Mouse (Mus musculus): ENCODE results near the gene Serpina1b. TPM values are rescaled to one million over a fixed set of nuclear protein-coding genes. Genes with fewer than 3 reads are reported as not detected.
"Not testable (repeated sequence)": the region's sequence is repeated elsewhere in the genome, so short reads cannot be mapped to it uniquely, and the experiment has no call there.

Serpina1b gene
- polyA plus RNA-seq (2015; fragmentation: Nextera tagmentation; extraction: Ambion mirVana) = 1.8 and 15.4 TPM in 2 replicates

- not testable (repeated sequence) for H3K4me3 ChIP-seq (ENCODE audit: low read length); H3K4me1 ChIP-seq (replicated peaks; ENCODE audit: control insufficient read depth, insufficient read depth, low read length); H3K27me3 ChIP-seq (ENCODE audit: control insufficient read depth, insufficient read depth, low read depth, low read length); H3K9me3 ChIP-seq (ENCODE audit: control insufficient read depth, low read length); H3K27ac ChIP-seq (ENCODE audit: low read length); H3K36me3 ChIP-seq (ENCODE audit: control insufficient read depth, insufficient read depth, low read length); ATAC-seq (ENCODE audit: low read depth); H3K9ac ChIP-seq (ENCODE audit: low read length); H3K4me2 ChIP-seq (ENCODE audit: low read depth, low read length)
- 77% methylated on average over 4 of the region's 4 CpGs for WGBS
Measured at GRCm38 (mm10) chr12:103830273-103830672, at the start of gene Serpina1b. Gene Serpina1b (minus strand): TSS chr12:103830373.

- not testable (repeated sequence) for ATAC-seq (ENCODE audit: low read depth); H3K4me3 ChIP-seq (ENCODE audit: low read length); H3K4me1 ChIP-seq (replicated peaks; ENCODE audit: control insufficient read depth, insufficient read depth, low read length); H3K27ac ChIP-seq (ENCODE audit: low read length); H3K4me2 ChIP-seq (ENCODE audit: low read depth, low read length); H3K36me3 ChIP-seq (ENCODE audit: control insufficient read depth, insufficient read depth, low read length); H3K9ac ChIP-seq (ENCODE audit: low read length); H3K27me3 ChIP-seq (ENCODE audit: control insufficient read depth, insufficient read depth, low read depth, low read length); H3K9me3 ChIP-seq (ENCODE audit: control insufficient read depth, low read length)
- WGBS = 77% methylated on average over 1 of the region's 1 CpGs
Measured at GRCm38 (mm10) chr12:103866873-103867272, 36.7 kb upstream of the Serpina1b start.

DNA sequence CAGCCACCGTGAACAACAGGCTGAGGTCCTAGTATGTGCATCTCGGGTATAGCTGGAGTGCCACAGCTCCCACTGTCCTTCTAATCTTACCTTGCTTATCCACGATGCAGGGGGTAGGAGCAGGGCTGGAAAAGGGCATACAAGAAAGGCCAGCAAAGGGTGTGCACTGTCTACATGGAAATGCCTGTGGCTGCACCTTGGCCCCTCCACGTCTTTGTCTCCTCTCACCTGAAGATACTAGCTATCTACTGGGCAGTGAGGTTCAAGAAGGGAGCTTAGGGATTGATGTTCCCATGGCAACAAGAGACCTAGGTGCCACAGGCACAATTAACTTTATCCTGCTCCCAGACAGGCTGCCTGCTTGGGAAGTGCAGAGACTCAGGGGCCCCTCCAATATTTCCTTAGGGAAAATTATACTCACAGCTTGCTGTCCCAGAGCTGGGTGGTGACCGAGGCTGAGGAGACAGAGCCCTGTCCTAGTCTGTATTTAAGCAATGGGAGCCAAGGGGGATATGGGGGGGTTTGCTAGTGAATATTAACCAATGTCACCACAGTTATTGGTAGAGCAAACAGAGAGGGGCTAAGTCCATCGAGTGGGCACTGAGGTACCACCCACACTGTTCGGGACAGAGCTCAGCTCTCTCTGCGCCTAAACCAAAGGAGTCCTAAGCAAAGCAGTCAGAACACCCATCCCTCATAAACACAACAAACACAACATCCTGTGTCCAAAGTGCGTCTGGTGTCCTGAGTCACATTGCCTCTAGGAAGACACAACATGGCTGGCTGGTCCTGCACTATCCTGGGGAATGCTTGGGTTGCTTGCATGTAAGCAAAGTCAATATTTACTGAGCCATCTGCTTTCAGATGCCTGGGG lies 33.2 kb upstream of the Serpina1b start, which contains the start of gene Serpina1a:
Serpina1a (minus strand) TSS at position 462 of the 874 bp plus-strand sequence.
- H3K4me3 ChIP-seq (ENCODE audit: low read length); H3K4me1 ChIP-seq (replicated peaks; ENCODE audit: control insufficient read depth, insufficient read depth, low read length); H3K36me3 ChIP-seq (ENCODE audit: control insufficient read depth, insufficient read depth, low read length); H3K27ac ChIP-seq (ENCODE audit: low read length); H3K9ac ChIP-seq (ENCODE audit: low read length); H3K9me3 ChIP-seq (ENCODE audit: control insufficient read depth, low read length); H3K27me3 ChIP-seq (ENCODE audit: control insufficient read depth, insufficient read depth, low read depth, low read length); H3K4me2 ChIP-seq (ENCODE audit: low read depth, low read length); ATAC-seq (ENCODE audit: low read depth): not testable (repeated sequence)
- 67% methylated on average over 9 of the region's 9 CpGs for WGBS

DNA sequence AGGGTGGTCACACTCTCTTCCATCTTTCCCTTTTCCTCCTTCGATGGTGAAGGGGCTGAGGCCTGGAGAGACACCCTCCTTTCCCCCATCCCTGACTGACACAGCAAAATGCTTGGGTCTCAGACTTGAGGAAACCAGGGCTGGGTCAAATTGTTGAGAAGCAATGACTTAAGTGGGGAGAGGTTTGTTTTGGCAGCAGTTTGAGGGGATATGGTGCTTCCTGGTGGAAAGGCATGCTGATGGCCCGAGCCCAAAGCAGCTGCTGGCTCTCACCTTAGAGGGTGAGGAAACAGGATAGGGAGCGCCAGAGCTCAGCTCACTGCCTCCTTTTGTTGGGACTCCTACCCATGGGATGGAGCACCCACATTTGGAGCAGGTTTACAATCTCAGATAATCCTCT lies 30.8 kb upstream of the Serpina1b start:
- H3K36me3 ChIP-seq (ENCODE audit: control insufficient read depth, insufficient read depth, low read length) = no peaks in the 10 kb centered on the region
- no peak overlapping the region for H3K4me2 ChIP-seq (ENCODE audit: low read depth, low read length)
- H3K9ac ChIP-seq (ENCODE audit: low read length) = no peak overlapping the region
- H3K4me3 ChIP-seq (ENCODE audit: low read length) = no peak overlapping the region
- H3K4me1 ChIP-seq (replicated peaks; ENCODE audit: control insufficient read depth, insufficient read depth, low read length) = no peaks in the 10 kb centered on the region
- H3K9me3 ChIP-seq (ENCODE audit: control insufficient read depth, low read length) = no peaks in the 10 kb centered on the region
- H3K27me3 ChIP-seq (ENCODE audit: control insufficient read depth, insufficient read depth, low read depth, low read length) = no peaks in the 10 kb centered on the region
- no peak for ATAC-seq (ENCODE audit: low read depth)
- H3K27ac ChIP-seq (ENCODE audit: low read length) = no peak overlapping the region
- 60% methylated on average over 3 of the region's 3 CpGs for WGBS

- not testable (repeated sequence) for H3K4me3 ChIP-seq (ENCODE audit: low read length); ATAC-seq (ENCODE audit: low read depth); H3K4me2 ChIP-seq (ENCODE audit: low read depth, low read length); H3K27me3 ChIP-seq (ENCODE audit: control insufficient read depth, insufficient read depth, low read depth, low read length); H3K27ac ChIP-seq (ENCODE audit: low read length); H3K4me1 ChIP-seq (replicated peaks; ENCODE audit: control insufficient read depth, insufficient read depth, low read length); H3K9ac ChIP-seq (ENCODE audit: low read length); H3K36me3 ChIP-seq (ENCODE audit: control insufficient read depth, insufficient read depth, low read length); H3K9me3 ChIP-seq (ENCODE audit: control insufficient read depth, low read length)
- 76% methylated on average over 3 of the region's 4 CpGs for WGBS
Measured at GRCm38 (mm10) chr12:103860571-103860970, 30.4 kb upstream of the Serpina1b start.

DNA sequence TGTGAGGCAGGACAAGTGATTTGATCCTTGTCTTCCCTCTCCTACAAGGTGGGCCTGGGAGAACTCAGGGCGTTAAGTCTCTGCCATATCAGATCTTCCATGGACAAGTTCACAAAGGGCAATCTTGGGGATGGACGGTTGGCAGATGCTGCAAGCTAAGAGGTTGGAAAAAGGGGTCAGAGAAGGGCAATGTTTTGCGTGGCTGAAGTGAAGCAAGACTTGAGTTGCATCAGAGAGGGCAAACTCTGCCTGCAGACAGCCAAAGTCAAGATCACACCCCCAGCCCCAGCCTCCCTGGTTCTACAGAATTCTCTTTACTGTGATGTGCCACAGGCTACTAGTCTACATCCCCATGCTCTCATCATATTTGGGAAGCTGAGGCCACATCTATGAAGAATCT lies 29.4 kb upstream of the Serpina1b start:
- H3K9ac ChIP-seq (ENCODE audit: low read length) = not testable (repeated sequence)

DNA sequence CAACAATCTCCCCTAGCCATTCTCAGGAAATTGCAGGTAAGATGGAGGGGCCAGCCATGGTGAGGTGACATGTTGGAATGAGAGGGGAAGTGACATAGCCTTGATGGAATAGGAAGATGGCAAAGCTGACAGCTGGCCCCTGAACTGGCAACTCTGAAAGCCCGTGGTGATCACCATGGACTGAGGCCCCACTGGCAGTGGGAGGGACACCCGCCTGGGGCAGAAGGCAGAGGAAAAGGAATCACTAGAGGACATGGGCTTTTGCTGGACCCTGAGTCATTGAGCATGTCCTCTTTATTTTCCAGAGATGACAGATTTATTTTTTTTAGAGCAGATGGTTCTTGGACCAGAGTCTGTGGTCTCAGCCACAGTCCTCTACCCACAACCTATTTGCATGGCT lies 22.9 kb upstream of the Serpina1b start:
- H3K27me3 ChIP-seq (ENCODE audit: control insufficient read depth, insufficient read depth, low read depth, low read length); H3K9ac ChIP-seq (ENCODE audit: low read length); ATAC-seq (ENCODE audit: low read depth); H3K4me3 ChIP-seq (ENCODE audit: low read length); H3K36me3 ChIP-seq (ENCODE audit: control insufficient read depth, insufficient read depth, low read length); H3K27ac ChIP-seq (ENCODE audit: low read length); H3K4me2 ChIP-seq (ENCODE audit: low read depth, low read length); H3K4me1 ChIP-seq (replicated peaks; ENCODE audit: control insufficient read depth, insufficient read depth, low read length); H3K9me3 ChIP-seq (ENCODE audit: control insufficient read depth, low read length): not testable (repeated sequence)
- WGBS = 81% methylated on average over 2 of the region's 2 CpGs

More for the DNA sequence above, 29.4 kb upstream of the Serpina1b start:
- H3K36me3 ChIP-seq (ENCODE audit: control insufficient read depth, insufficient read depth, low read length); H3K4me2 ChIP-seq (ENCODE audit: low read depth, low read length); H3K4me1 ChIP-seq (replicated peaks; ENCODE audit: control insufficient read depth, insufficient read depth, low read length); H3K4me3 ChIP-seq (ENCODE audit: low read length); H3K27me3 ChIP-seq (ENCODE audit: control insufficient read depth, insufficient read depth, low read depth, low read length); H3K27ac ChIP-seq (ENCODE audit: low read length); ATAC-seq (ENCODE audit: low read depth); H3K9me3 ChIP-seq (ENCODE audit: control insufficient read depth, low read length): not testable (repeated sequence)
- WGBS = 68% methylated on average over 3 of the region's 3 CpGs

DNA sequence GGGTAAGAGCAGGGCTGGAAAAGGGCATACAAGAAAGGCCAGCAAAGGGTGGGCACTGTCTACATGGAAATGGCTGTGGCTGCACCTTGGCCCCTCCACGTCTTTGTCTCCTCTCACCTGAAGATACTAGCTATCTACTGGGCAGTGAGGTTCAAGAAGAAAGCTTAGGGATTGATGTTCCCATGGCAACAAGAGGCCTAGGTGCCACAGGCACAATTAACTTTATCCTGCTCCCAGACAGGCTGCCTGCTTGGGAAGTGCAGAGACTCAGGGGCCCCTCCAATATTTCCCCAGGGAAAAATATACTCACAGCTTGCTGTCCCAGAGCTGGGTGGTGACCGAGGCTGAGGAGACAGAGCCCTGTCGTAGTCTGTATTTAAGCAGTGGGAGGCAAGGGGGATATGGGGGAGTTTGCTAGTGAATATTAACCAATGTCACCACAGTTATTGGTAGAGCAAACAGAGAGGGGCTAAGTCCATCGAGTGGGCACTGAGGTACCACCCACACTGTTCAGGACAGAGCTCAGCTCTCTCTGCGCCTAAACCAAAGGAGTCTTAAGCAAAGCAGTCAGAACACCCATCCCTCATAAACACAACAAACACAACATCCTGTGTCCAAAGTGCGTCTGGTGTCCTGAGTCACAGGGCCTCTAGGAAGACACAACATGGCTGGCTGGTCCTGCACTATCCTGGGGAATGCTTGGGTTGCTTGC lies 2.4 kb downstream of the Serpina1b start:
- 67% methylated on average over 6 of the region's 6 CpGs for WGBS
- not testable (repeated sequence) for H3K4me3 ChIP-seq (ENCODE audit: low read length); H3K4me2 ChIP-seq (ENCODE audit: low read depth, low read length); H3K27me3 ChIP-seq (ENCODE audit: control insufficient read depth, insufficient read depth, low read depth, low read length); H3K36me3 ChIP-seq (ENCODE audit: control insufficient read depth, insufficient read depth, low read length); H3K9ac ChIP-seq (ENCODE audit: low read length); ATAC-seq (ENCODE audit: low read depth); H3K4me1 ChIP-seq (replicated peaks; ENCODE audit: control insufficient read depth, insufficient read depth, low read length); H3K27ac ChIP-seq (ENCODE audit: low read length); H3K9me3 ChIP-seq (ENCODE audit: control insufficient read depth, low read length)

DNA sequence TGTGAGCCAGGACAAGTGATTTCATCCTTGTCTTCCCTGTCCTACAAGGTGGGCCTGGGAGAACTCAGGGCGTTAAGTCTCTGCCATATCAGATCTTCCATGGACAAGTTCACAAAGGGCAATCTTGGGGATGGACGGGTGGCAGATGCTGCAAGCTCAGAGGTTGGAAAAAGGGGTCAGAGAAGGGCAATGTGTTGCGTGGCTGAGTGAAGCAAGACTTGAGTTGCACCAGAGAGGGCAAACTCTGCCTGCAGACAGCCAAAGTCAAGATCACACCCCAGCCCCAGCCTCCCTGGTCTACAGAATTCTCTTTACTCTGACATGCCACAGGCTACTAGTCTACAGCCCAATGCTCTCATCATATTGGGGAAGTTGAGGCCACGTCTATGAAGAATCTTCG lies 6.3 kb downstream of the Serpina1b start:
- H3K27ac ChIP-seq (ENCODE audit: low read length); H3K4me1 ChIP-seq (replicated peaks; ENCODE audit: control insufficient read depth, insufficient read depth, low read length); H3K4me2 ChIP-seq (ENCODE audit: low read depth, low read length); H3K9me3 ChIP-seq (ENCODE audit: control insufficient read depth, low read length); H3K36me3 ChIP-seq (ENCODE audit: control insufficient read depth, insufficient read depth, low read length); H3K9ac ChIP-seq (ENCODE audit: low read length); ATAC-seq (ENCODE audit: low read depth); H3K4me3 ChIP-seq (ENCODE audit: low read length); H3K27me3 ChIP-seq (ENCODE audit: control insufficient read depth, insufficient read depth, low read depth, low read length): not testable (repeated sequence)
- 82% methylated on average over 5 of the region's 5 CpGs for WGBS
